Mouse (Mus musculus): ENCODE measurements at regions not wholly inside any gene's neighbourhood (a gene's known extent, or its start where the extent isn't known, plus 50 kb on each side); places are given as distances from the start of the nearest gene placed in this dataset.

- ATAC-seq (replicated peaks; ENCODE audit: low FRiP score) (no peak), DNase-seq (ENCODE audit: low spot score) (no peak)
- WGBS, result 73% methylated on average over 10 of the region's 10 CpGs
- Histone ChIP-seq H3K36me3 (ENCODE audit: control insufficient read depth, insufficient read depth, low read length) (no peaks in the 10 kb centered on the region), H3K9me3 (ENCODE audit: control insufficient read depth, low read length) (no peaks in the 10 kb centered on the region), H3K4me2 (no peak overlapping the region), H3K27me3 (replicated peaks; ENCODE audit: control insufficient read depth, insufficient read depth, low read length) (no peaks in the 10 kb centered on the region), H3K4me1 (replicated peaks; ENCODE audit: control insufficient read depth, insufficient read depth, low read length) (no peaks in the 10 kb centered on the region), H3K4me3 (ENCODE audit: low read depth, low read length) (no peak overlapping the region), H3K27ac (ENCODE audit: low read depth, low read length) (no peak overlapping the region), H3K9ac (ENCODE audit: low read depth, low read length) (no peak overlapping the region)
Measured at GRCm38 (mm10) chr6:147718713-147719490, 243.3 kb downstream of the Ccdc91 start.

- 74% methylated on average over 8 of the region's 8 CpGs for WGBS
- H3K27ac ChIP-seq (ENCODE audit: low read depth, low read length), result no peak overlapping the region
- H3K4me1 ChIP-seq (replicated peaks; ENCODE audit: control insufficient read depth, insufficient read depth, low read length), result no peaks in the 10 kb centered on the region
- no peak for DNase-seq (ENCODE audit: low spot score)
- ATAC-seq (replicated peaks; ENCODE audit: low FRiP score), result no peak
- H3K4me3 ChIP-seq (ENCODE audit: low read depth, low read length), result no peak overlapping the region
- H3K9me3 ChIP-seq (ENCODE audit: control insufficient read depth, low read length), result no peaks in the 10 kb centered on the region
- H3K36me3 ChIP-seq (ENCODE audit: control insufficient read depth, insufficient read depth, low read length), result no peaks in the 10 kb centered on the region
- H3K27me3 ChIP-seq (replicated peaks; ENCODE audit: control insufficient read depth, insufficient read depth, low read length), result no peaks in the 10 kb centered on the region
- H3K4me2 ChIP-seq, result no peak overlapping the region
- no peak overlapping the region for H3K9ac ChIP-seq (ENCODE audit: low read depth, low read length)
Measured at GRCm38 (mm10) chr6:147719539-147719938, 243.9 kb downstream of the Ccdc91 start.

GRCm38 (mm10) chr6:147723336-147723735 is 247.7 kb downstream of the Ccdc91 start:
- Histone ChIP-seq H3K9ac (ENCODE audit: low read depth, low read length) (no peak overlapping the region), H3K4me1 (replicated peaks; ENCODE audit: control insufficient read depth, insufficient read depth, low read length) (no peaks in the 10 kb centered on the region), H3K27me3 (replicated peaks; ENCODE audit: control insufficient read depth, insufficient read depth, low read length) (no peaks in the 10 kb centered on the region), H3K27ac (ENCODE audit: low read depth, low read length) (no peak overlapping the region), H3K36me3 (ENCODE audit: control insufficient read depth, insufficient read depth, low read length) (no peaks in the 10 kb centered on the region), H3K4me3 (ENCODE audit: low read depth, low read length) (no peak overlapping the region), H3K9me3 (ENCODE audit: control insufficient read depth, low read length) (no peaks in the 10 kb centered on the region), H3K4me2 (no peak overlapping the region)
- WGBS, result 90% methylated on average over 5 of the region's 5 CpGs
- ATAC-seq (replicated peaks; ENCODE audit: low FRiP score), result no peak
- no peak for DNase-seq (ENCODE audit: low spot score)

- H3K9me3 ChIP-seq (ENCODE audit: control insufficient read depth, low read length), result no peaks in the 10 kb centered on the region
- no peaks in the 10 kb centered on the region for H3K36me3 ChIP-seq (ENCODE audit: control insufficient read depth, insufficient read depth, low read length)
- H3K4me2 ChIP-seq, result no peak overlapping the region
- 73% methylated on average over 4 of the region's 4 CpGs for WGBS
- H3K4me1 ChIP-seq (replicated peaks; ENCODE audit: control insufficient read depth, insufficient read depth, low read length), result no peaks in the 10 kb centered on the region
- no peak for DNase-seq (ENCODE audit: low spot score)
- no peak overlapping the region for H3K27ac ChIP-seq (ENCODE audit: low read depth, low read length)
- H3K4me3 ChIP-seq (ENCODE audit: low read depth, low read length), result no peak overlapping the region
- no peak for ATAC-seq (replicated peaks; ENCODE audit: low FRiP score)
- H3K9ac ChIP-seq (ENCODE audit: low read depth, low read length), result no peak overlapping the region
- H3K27me3 ChIP-seq (replicated peaks; ENCODE audit: control insufficient read depth, insufficient read depth, low read length), result no peaks in the 10 kb centered on the region
Measured at GRCm38 (mm10) chr6:147726987-147727386, 251.4 kb downstream of the Ccdc91 start.

- DNase-seq (ENCODE audit: low spot score) (no peak), ATAC-seq (replicated peaks; ENCODE audit: low FRiP score) (no peak)
- H3K36me3 ChIP-seq (ENCODE audit: control insufficient read depth, insufficient read depth, low read length), result no peaks in the 10 kb centered on the region
- no peak overlapping the region for H3K27ac ChIP-seq (ENCODE audit: low read depth, low read length)
- H3K9me3 ChIP-seq (ENCODE audit: control insufficient read depth, low read length), result no peaks in the 10 kb centered on the region
- no peak overlapping the region for H3K4me3 ChIP-seq (ENCODE audit: low read depth, low read length)
- 77% methylated on average over 6 of the region's 6 CpGs for WGBS
- H3K4me1 ChIP-seq (replicated peaks; ENCODE audit: control insufficient read depth, insufficient read depth, low read length), result no peaks in the 10 kb centered on the region
- no peak overlapping the region for H3K9ac ChIP-seq (ENCODE audit: low read depth, low read length)
- H3K4me2 ChIP-seq, result no peak overlapping the region
- no peaks in the 10 kb centered on the region for H3K27me3 ChIP-seq (replicated peaks; ENCODE audit: control insufficient read depth, insufficient read depth, low read length)
Measured at GRCm38 (mm10) chr6:147727644-147728533, 252.3 kb downstream of the Ccdc91 start.

- Histone ChIP-seq H3K27ac (ENCODE audit: low read depth, low read length) (no peak overlapping the region), H3K4me3 (ENCODE audit: low read depth, low read length) (no peak overlapping the region), H3K4me2 (no peak overlapping the region), H3K9ac (ENCODE audit: low read depth, low read length) (no peak overlapping the region), H3K4me1 (replicated peaks; ENCODE audit: control insufficient read depth, insufficient read depth, low read length) (no peaks in the 10 kb centered on the region), H3K9me3 (ENCODE audit: control insufficient read depth, low read length) (no peaks in the 10 kb centered on the region), H3K36me3 (ENCODE audit: control insufficient read depth, insufficient read depth, low read length) (no peaks in the 10 kb centered on the region), H3K27me3 (replicated peaks; ENCODE audit: control insufficient read depth, insufficient read depth, low read length) (no peaks in the 10 kb centered on the region)
- ATAC-seq (replicated peaks; ENCODE audit: low FRiP score) (no peak), DNase-seq (ENCODE audit: low spot score) (no peak)
Measured at GRCm38 (mm10) chr6:147729721-147730120, 254.1 kb downstream of the Ccdc91 start.

- WGBS, result 86% methylated on average over 5 of the region's 5 CpGs
- Histone ChIP-seq H3K9me3 (ENCODE audit: control insufficient read depth, low read length) (no peaks in the 10 kb centered on the region), H3K4me1 (replicated peaks; ENCODE audit: control insufficient read depth, insufficient read depth, low read length) (no peaks in the 10 kb centered on the region), H3K4me2 (no peak overlapping the region), H3K27me3 (replicated peaks; ENCODE audit: control insufficient read depth, insufficient read depth, low read length) (no peaks in the 10 kb centered on the region), H3K4me3 (ENCODE audit: low read depth, low read length) (no peak overlapping the region), H3K36me3 (ENCODE audit: control insufficient read depth, insufficient read depth, low read length) (no peaks in the 10 kb centered on the region), H3K27ac (ENCODE audit: low read depth, low read length) (no peak overlapping the region), H3K9ac (ENCODE audit: low read depth, low read length) (no peak overlapping the region)
- DNase-seq (ENCODE audit: low spot score) (no peak), ATAC-seq (replicated peaks; ENCODE audit: low FRiP score) (no peak)
Measured at GRCm38 (mm10) chr6:147738621-147739325, 263.1 kb downstream of the Ccdc91 start.

- H3K4me3 ChIP-seq (ENCODE audit: low read depth, low read length), result no peak overlapping the region
- 88% methylated on average over 7 of the region's 7 CpGs for WGBS
- ATAC-seq (replicated peaks; ENCODE audit: low FRiP score) (no peak), DNase-seq (ENCODE audit: low spot score) (no peak)
- H3K4me2 ChIP-seq, result no peak overlapping the region
- no peaks in the 10 kb centered on the region for H3K4me1 ChIP-seq (replicated peaks; ENCODE audit: control insufficient read depth, insufficient read depth, low read length)
- no peaks in the 10 kb centered on the region for H3K36me3 ChIP-seq (ENCODE audit: control insufficient read depth, insufficient read depth, low read length)
- H3K27ac ChIP-seq (ENCODE audit: low read depth, low read length), result no peak overlapping the region
- no peak overlapping the region for H3K9ac ChIP-seq (ENCODE audit: low read depth, low read length)
- no peaks in the 10 kb centered on the region for H3K9me3 ChIP-seq (ENCODE audit: control insufficient read depth, low read length)
- no peaks in the 10 kb centered on the region for H3K27me3 ChIP-seq (replicated peaks; ENCODE audit: control insufficient read depth, insufficient read depth, low read length)
Measured at GRCm38 (mm10) chr6:147741446-147741845, 265.8 kb downstream of the Ccdc91 start.

Measured in liver, embryonic 11.5 days (tissue).